Mouse (Mus musculus) stomach, embryonic 14.5 days (tissue): ENCODE measurements around the gene Syndig1. TPM values are rescaled to one million over a fixed set of nuclear protein-coding genes. Genes with fewer than 3 reads are reported as not detected.

Experiments used
- ATAC-seq: fragments of 200-750 bp; cut with Nextera tagmentation; 2 replicates; pipeline ENCODE4 v1.8.0; 2017; ENCODE audit warnings: low read depth, moderate TSS enrichment; ENCODE audit not compliant: insufficient number of reproducible peaks, insufficient read depth, low FRiP score
- H3K27ac ChIP-seq: fragments of 300-500 bp; sonication (generic); 2 replicates; pipeline ENCODE4 v1.5.1; 2014; ENCODE audit warnings: mild to moderate bottlenecking, low read length, moderate library complexity, mixed read lengths
- H3K27me3 ChIP-seq: fragments of 300-500 bp; sonication (generic); 2 replicates; pipeline ENCODE4 v1.6.1; 2014; ENCODE audit warnings: low read length, control low read depth, mixed read lengths; ENCODE audit not compliant: control insufficient read depth, insufficient read depth
- H3K36me3 ChIP-seq: fragments of 300-500 bp; sonication (generic); 2 replicates; pipeline ENCODE4 v1.6.1; 2014; ENCODE audit warnings: mild to moderate bottlenecking, control low read depth, low read length, moderate library complexity, mixed read lengths; ENCODE audit not compliant: control insufficient read depth, insufficient read depth
- H3K4me1 ChIP-seq: fragments of 300-500 bp; sonication (generic); 2 replicates; pipeline ENCODE4 v1.6.1; 2014; ENCODE audit warnings: low read length, control low read depth, mixed read lengths; ENCODE audit not compliant: control insufficient read depth, insufficient read depth
- H3K4me2 ChIP-seq: fragments of 300-500 bp; sonication (generic); replicated peaks from 2 replicates; pipeline ENCODE4 v1.6.1; 2014; ENCODE audit warnings: low read depth, low read length, control low read depth
- H3K4me3 ChIP-seq: fragments of 300-500 bp; sonication (generic); 2 replicates; pipeline ENCODE4 v1.5.1; 2014; ENCODE audit warnings: low read depth, low read length, control low read depth
- H3K9ac ChIP-seq: fragments of 300-500 bp; sonication (generic); replicated peaks from 2 replicates; pipeline ENCODE4 v1.6.1; 2014; ENCODE audit warnings: low read depth, mild to moderate bottlenecking, control low read depth, low read length, moderate library complexity, mixed read lengths
- H3K9me3 ChIP-seq: fragments of 300-500 bp; sonication (generic); 2 replicates; pipeline ENCODE4 v1.6.1; 2016; ENCODE audit warnings: low read depth, low read length, control low read depth; ENCODE audit not compliant: control insufficient read depth
- WGBS: fragments of 180-500 bp; shearing (Covaris S2); extraction: QIAGEN DNeasy Blood & Tissue Kit; methylation state at CpG from one replicate; pipeline ENCODE4 v1.1.7; 2014; 5-methylcytosine and 5-hydroxymethylcytosine counted together
- polyA plus RNA-seq: library from polyadenylated mRNA; unstranded; fragments of >200 nt; fragmentation: Nextera tagmentation; extraction: Ambion mirVana; gene quantifications from 2 replicates; pipeline ENCODE4 v1.2.1, GENCODE M21; 2014

The Syndig1 gene
- polyA plus RNA-seq, 1 experiment from 2014 or later, result 13.6 TPM

- no peaks in the 10 kb centered on the region for H3K27me3 ChIP-seq
- H3K36me3 ChIP-seq, result no peaks in the 10 kb centered on the region
- WGBS, result 59% methylated on average over 2 of the region's 2 CpGs
- H3K9ac ChIP-seq, result no peak overlapping the region
- no peak overlapping the region for H3K27ac ChIP-seq
- no peak overlapping the region for H3K4me3 ChIP-seq
- no peak overlapping the region for H3K4me2 ChIP-seq
- H3K4me1 ChIP-seq, result 0 out of 2 replicates have a peak, but pooled peaks cover 3% of the 10 kb centered on the region
- no peak for ATAC-seq
- H3K9me3 ChIP-seq, result no peaks in the 10 kb centered on the region
These were observed 191.7 kb downstream of the Syndig1 start for GRCm38 (mm10) chr2:150020706-150021105.

GRCm38 (mm10) chr2:150023873-150024339 is 194.9 kb downstream of the Syndig1 start:
- Histone ChIP-seq H3K4me2 (no peak overlapping the region), H3K4me1 (0 out of 2 replicates have a peak, but pooled peaks cover 3% of the 10 kb centered on the region), H3K27me3 (no peaks in the 10 kb centered on the region), H3K27ac (no peak overlapping the region), H3K4me3 (no peak overlapping the region), H3K9ac (no peak overlapping the region), H3K36me3 (no peaks in the 10 kb centered on the region), H3K9me3 (no peaks in the 10 kb centered on the region)
- ATAC-seq, result peak; percentile 76
- 44% methylated on average over 2 of the region's 2 CpGs for WGBS

- no peak overlapping the region for H3K27ac ChIP-seq
- no peak overlapping the region for H3K9ac ChIP-seq
- no peak for ATAC-seq
- no peaks in the 10 kb centered on the region for H3K36me3 ChIP-seq
- H3K4me3 ChIP-seq, result no peak overlapping the region
- 89% methylated on average over 7 of the region's 7 CpGs for WGBS
- no peak overlapping the region for H3K4me2 ChIP-seq
- H3K4me1 ChIP-seq, result no peaks in the 10 kb centered on the region
- H3K9me3 ChIP-seq, result no peaks in the 10 kb centered on the region
- no peaks in the 10 kb centered on the region for H3K27me3 ChIP-seq
These were observed 214.5 kb downstream of the Syndig1 start for GRCm38 (mm10) chr2:150043531-150043930.

Other genes with a start within 250 kb of the Syndig1 start
- 0.41 TPM in 1 of 2 replicates, not detected in the other for gene C530025M09Rik, start 2.0 kb downstream of the Syndig1 start, polyA plus RNA-seq